Mouse (Mus musculus) midbrain, embryonic 15.5 days (tissue): ENCODE data around the gene Slc12a4. TPM values are rescaled to one million over a fixed set of nuclear protein-coding genes. Genes with fewer than 3 reads are reported as not detected.

ENCODE experiments used
- ATAC-seq: fragments of 200-750 bp; cut with Nextera tagmentation; replicated peaks from 2 replicates; pipeline ENCODE4 v1.8.0; 2017; ENCODE audit warnings: moderate TSS enrichment
- H3K27ac ChIP-seq: fragments of 300-500 bp; sonication (generic); 2 replicates; pipeline ENCODE4 v1.5.1; 2015; ENCODE audit warnings: mild to moderate bottlenecking, inconsistent platforms
- H3K27me3 ChIP-seq: fragments of 300-500 bp; sonication (generic); replicated peaks from 2 replicates; pipeline ENCODE4 v1.6.1; 2015; ENCODE audit warnings: inconsistent platforms
- H3K36me3 ChIP-seq: fragments of 300-500 bp; sonication (generic); replicated peaks from 2 replicates; pipeline ENCODE4 v1.6.1; 2015; ENCODE audit warnings: inconsistent platforms
- H3K4me1 ChIP-seq: fragments of 300-500 bp; sonication (generic); 2 replicates; pipeline ENCODE4 v1.6.1; 2015; ENCODE audit warnings: inconsistent platforms
- H3K4me2 ChIP-seq: fragments of 300-500 bp; sonication (generic); 2 replicates; pipeline ENCODE4 v1.6.1; 2015; ENCODE audit warnings: inconsistent platforms, mild to moderate bottlenecking, moderate library complexity
- H3K4me3 ChIP-seq: fragments of 300-500 bp; sonication (generic); 2 replicates; pipeline ENCODE4 v1.5.1; 2015; ENCODE audit warnings: mild to moderate bottlenecking, inconsistent platforms
- H3K9ac ChIP-seq: fragments of 300-500 bp; sonication (generic); 2 replicates; pipeline ENCODE4 v1.6.1; 2015; ENCODE audit warnings: mild to moderate bottlenecking, inconsistent platforms
- H3K9me3 ChIP-seq: fragments of 300-500 bp; sonication (generic); 2 replicates; pipeline ENCODE4 v1.6.1; 2016; ENCODE audit warnings: inconsistent platforms
- WGBS: fragments of 180-500 bp; shearing (Covaris S2); methylation state at CpG from one replicate; pipeline ENCODE4 v1.1.7; 2015; ENCODE audit warnings: mixed read lengths; 5-methylcytosine and 5-hydroxymethylcytosine counted together
- polyA plus RNA-seq: library from polyadenylated mRNA; unstranded; fragments of >200 nt; fragmentation: Nextera tagmentation; extraction: Ambion mirVana; gene quantifications from 2 replicates; pipeline ENCODE4 v1.2.1, GENCODE M21; 2015

The Slc12a4 gene
- polyA plus RNA-seq, 1 experiment from 2014 or later = 7.5 TPM

DNA sequence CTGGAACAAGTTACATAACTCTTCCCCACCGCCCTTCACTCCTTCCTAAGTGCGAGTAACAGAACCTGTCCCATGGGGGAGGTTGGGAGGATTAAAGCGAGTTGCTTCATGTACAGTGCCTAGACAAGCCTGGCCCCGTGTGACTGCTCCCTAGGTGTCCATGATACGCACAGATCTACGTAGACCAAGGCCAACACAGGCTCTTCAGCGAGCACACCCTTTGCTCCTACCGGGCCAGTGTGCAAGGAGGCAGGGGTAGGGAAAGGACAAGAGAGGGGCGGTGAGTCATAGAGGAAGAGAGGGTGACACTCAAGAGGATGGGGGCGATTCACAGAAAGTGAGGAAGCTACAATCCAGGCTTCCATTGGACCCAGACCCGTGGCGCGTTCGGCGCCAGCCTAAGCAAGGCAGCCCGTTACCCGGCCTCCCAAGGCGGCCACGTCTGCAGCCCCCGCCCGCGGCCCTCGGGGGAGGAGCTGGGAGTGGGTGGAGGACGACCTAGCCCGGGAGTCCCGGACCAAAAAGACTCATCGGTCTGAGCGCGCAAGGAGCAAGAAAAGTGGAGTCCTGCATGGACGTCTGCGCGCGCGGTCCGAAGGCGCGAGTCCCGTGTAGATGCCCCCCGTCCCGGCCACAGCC is 512 bp downstream of the Slc12a4 start:
- WGBS = 3% methylated on average over 40 of the region's 40 CpGs
- Histone ChIP-seq H3K27me3 (peaks cover 30% of the 10 kb centered on the region), H3K9me3 (no peaks in the 10 kb centered on the region), H3K4me1 (peaks cover 7% of the 10 kb centered on the region), H3K36me3 (no peaks in the 10 kb centered on the region), H3K4me2 (peak overlapping the region; percentile 53), H3K4me3 (peak overlapping the region; percentile 41), H3K27ac (no peak overlapping the region), H3K9ac (peak overlapping the region; percentile 20; the same call in 1 of the 2 replicates)
- ATAC-seq = peak; percentile 67

DNA sequence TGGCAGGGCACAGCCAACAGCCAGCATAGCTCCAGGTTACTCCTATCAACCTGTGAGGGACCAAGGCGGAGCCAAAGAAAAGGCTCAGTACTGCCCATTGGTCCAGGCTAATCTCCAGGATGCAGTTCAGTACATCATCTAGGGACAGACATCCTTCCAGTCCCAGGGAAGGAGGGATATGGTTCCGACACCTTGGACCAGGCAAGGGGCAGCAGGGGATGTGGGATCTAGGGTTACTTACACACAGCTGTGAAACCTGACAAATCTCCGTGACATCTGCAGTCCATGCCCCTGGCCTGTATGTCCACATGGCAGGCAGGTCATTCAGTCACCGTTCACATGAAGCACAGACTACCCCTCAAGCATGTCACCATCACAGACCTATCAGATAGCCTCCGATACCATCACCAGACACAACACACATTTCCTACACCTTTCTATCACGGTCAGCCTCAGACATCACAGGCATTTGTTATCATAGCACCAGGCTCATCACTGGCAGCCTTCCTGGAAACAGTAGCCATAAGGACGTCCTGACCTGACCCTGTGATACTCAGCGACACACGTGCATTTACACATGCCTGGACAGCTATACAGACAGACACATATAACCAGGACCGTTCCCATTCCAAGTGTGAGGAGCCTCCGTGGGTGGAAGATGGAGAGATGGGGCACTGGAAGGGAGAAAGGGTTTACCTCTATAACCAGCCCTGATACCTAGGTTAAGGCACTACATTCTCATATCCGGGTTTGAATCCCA is 1.2 kb downstream of the Slc12a4 start:
- Histone ChIP-seq H3K4me2 (peak overlapping the region; percentile 53), H3K9me3 (no peaks in the 10 kb centered on the region), H3K4me3 (peak overlapping the region; percentile 41; the same call in 1 of the 2 replicates), H3K36me3 (no peaks in the 10 kb centered on the region), H3K27me3 (peaks cover 30% of the 10 kb centered on the region), H3K27ac (no peak overlapping the region), H3K4me1 (peaks cover 7% of the 10 kb centered on the region), H3K9ac (no peak overlapping the region)
- no peak for ATAC-seq
- 71% methylated on average over 12 of the region's 12 CpGs for WGBS

DNA sequence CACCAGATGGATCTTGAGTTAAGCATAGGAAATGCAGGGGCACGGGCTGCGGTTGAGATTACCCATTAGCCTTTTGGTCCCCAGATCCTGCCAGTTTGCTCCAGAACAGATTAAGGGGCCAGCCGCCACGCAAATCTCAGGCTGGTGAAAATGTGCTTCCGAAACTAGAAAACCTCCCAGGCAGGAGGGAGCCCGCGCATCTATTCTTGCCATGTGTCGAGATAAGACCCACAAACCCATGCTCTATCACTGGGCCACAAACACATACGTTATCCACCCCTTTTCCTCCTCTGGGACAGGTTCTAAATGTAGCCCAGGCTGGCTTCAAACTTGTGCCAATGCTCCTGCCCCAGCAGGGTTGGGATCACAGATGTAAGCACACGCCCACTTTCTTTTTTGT is 4.4 kb downstream of the Slc12a4 start:
- Histone ChIP-seq H3K27me3 (peaks cover 19% of the 10 kb centered on the region), H3K9me3 (no peaks in the 10 kb centered on the region), H3K4me2 (no peak overlapping the region), H3K27ac (no peak overlapping the region), H3K4me3 (no peak overlapping the region), H3K9ac (no peak overlapping the region), H3K36me3 (no peaks in the 10 kb centered on the region), H3K4me1 (peaks cover 7% of the 10 kb centered on the region)
- ATAC-seq = no peak
- 79% methylated on average over 10 of the region's 10 CpGs for WGBS

DNA sequence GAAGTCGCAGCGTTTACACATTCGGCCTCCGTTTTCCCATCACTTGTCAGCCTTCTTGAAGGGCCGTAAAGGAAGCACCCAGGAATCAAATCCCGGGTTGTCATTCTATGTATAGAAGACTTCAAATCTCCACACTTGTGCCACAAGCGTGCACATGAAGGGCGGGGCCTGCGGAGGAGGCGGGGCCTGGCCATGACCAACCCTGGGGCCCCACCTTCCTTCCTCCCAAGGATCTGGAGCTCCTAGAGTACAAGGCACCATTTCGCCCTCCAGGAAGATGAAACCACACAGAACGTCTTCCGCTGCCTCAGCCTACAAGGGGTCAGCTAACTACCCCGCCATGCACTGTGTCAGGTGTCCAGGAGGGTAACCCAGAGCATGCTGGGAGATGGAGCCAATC is 4.8 kb downstream of the Slc12a4 start:
- Histone ChIP-seq H3K4me3 (no peak overlapping the region), H3K9ac (no peak overlapping the region), H3K27ac (no peak overlapping the region), H3K4me2 (no peak overlapping the region), H3K27me3 (peaks cover 18% of the 10 kb centered on the region), H3K4me1 (peaks cover 7% of the 10 kb centered on the region), H3K36me3 (no peaks in the 10 kb centered on the region), H3K9me3 (no peaks in the 10 kb centered on the region)
- ATAC-seq = no peak
- WGBS = 76% methylated on average over 14 of the region's 14 CpGs

DNA sequence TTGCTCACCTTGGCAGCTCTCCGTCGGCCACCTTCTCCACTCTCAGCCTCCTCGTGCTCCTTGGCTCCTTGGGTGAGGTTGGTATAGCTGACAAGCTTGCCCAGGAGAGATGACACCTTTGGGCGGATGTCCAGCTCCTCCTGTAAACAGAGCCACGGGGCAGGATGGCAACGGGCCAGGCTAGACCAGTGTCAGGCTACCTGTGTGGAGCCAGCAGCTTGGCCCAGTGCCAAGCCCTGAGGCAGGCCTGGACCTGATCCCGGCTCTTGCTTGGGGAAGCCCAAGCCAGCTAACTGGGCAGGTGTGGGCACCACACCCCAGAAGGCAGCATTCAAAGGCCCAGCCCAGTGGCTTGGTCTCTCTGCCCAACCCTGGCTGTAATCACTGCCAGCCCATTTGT is 6.5 kb downstream of the Slc12a4 start:
- Histone ChIP-seq H3K36me3 (no peaks in the 10 kb centered on the region), H3K4me2 (no peak overlapping the region), H3K9ac (no peak overlapping the region), H3K27me3 (0 out of 2 replicates have a peak, but pooled peaks cover under 1% of the 10 kb centered on the region), H3K27ac (no peak overlapping the region), H3K4me1 (no peaks in the 10 kb centered on the region), H3K4me3 (no peak overlapping the region), H3K9me3 (no peaks in the 10 kb centered on the region)
- ATAC-seq = no peak
- WGBS = 86% methylated on average over 7 of the region's 7 CpGs

DNA sequence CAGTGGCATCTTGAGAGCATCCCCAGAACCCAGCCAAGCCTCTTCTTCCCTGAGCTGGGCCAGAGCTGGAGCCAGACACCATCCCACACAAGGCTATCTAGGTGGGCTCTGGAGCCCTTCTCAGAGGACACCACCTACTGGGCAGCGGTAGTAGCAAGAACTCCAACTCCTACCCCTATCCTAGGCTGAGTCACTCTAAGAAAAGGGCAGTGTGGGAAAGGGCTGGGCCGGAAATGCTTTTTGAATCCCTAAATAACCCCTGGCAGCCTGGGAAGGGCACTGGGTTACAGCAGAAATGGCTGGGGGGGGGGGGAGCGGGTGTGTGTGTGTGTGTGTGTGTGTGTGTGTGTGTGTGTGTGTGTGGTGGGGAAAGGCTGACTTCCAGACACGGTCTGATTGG is 8.1 kb downstream of the Slc12a4 start:
- Histone ChIP-seq H3K9ac (no peak overlapping the region), H3K4me1 (no peaks in the 10 kb centered on the region), H3K4me2 (no peak overlapping the region), H3K27me3 (no peaks in the 10 kb centered on the region), H3K9me3 (no peaks in the 10 kb centered on the region), H3K36me3 (no peaks in the 10 kb centered on the region), H3K27ac (no peak overlapping the region), H3K4me3 (no peak overlapping the region)
- ATAC-seq = no peak
- 64% methylated on average over 4 of the region's 4 CpGs for WGBS

DNA sequence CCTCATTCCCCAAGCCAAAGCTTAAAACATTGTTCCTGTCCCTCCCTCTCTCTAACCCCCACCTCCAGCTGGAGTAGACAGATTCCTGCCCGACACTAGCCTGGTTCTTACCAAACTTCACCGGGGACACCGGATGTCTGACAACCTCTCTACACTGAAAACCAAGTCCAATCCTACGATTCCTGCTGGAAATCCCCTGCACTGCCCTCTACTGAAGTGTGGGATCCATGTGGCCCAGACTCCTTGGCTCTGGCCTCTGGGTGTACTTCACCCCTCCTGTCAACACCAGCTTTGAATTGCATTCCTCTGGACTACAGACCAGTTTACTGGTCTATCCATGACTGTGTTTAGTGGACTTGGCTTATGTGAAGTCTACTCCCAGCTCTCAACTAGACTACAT is 9.3 kb downstream of the Slc12a4 start:
- H3K9ac ChIP-seq = no peak overlapping the region
- no peak for ATAC-seq
- no peak overlapping the region for H3K27ac ChIP-seq
- H3K36me3 ChIP-seq = no peaks in the 10 kb centered on the region
- H3K9me3 ChIP-seq = no peaks in the 10 kb centered on the region
- WGBS = 89% methylated on average over 4 of the region's 4 CpGs
- H3K4me3 ChIP-seq = no peak overlapping the region
- no peak overlapping the region for H3K4me2 ChIP-seq
- no peaks in the 10 kb centered on the region for H3K27me3 ChIP-seq
- H3K4me1 ChIP-seq = no peaks in the 10 kb centered on the region

DNA sequence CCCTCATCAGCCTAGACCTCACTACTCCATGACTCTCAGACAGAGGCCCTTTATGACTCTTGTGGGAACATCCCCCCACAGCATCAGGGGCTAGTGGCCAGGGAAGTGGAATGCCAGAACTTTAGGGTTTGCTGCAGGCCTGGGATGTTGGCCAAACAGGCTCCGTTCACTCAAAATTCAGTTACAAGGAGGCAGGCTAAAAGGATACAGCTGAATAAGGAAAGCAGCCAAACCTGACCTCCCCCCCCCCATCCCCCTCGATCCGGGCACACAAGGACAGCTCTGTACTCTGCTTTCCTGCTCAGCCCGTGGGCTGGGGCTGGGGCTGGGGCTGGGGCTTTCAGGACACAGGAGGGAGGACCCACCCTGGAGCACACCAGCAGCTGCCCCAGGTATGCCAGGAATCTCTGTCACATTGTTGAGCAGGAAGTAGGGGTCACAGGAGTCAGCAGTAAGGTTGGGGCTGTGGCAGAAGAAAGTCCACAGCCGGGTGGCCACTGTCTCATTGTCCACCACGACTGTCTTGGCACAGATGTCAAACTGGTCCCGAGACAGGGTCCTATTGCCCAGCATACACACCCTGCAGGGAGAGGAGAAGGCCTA is 14.7 kb downstream of the Slc12a4 start:
- 61% methylated on average over 7 of the region's 7 CpGs for WGBS
- no peaks in the 10 kb centered on the region for H3K9me3 ChIP-seq
- no peak overlapping the region for H3K4me3 ChIP-seq
- no peak overlapping the region for H3K4me2 ChIP-seq
- no peaks in the 10 kb centered on the region for H3K27me3 ChIP-seq
- H3K36me3 ChIP-seq = no peaks in the 10 kb centered on the region
- no peak overlapping the region for H3K9ac ChIP-seq
- peak overlapping the region; percentile 48; the same call in 1 of the 2 replicates for H3K27ac ChIP-seq
- peak; percentile 78 for ATAC-seq
- peaks cover 7% of the 10 kb centered on the region; the same call in 1 of the 2 replicates for H3K4me1 ChIP-seq

DNA sequence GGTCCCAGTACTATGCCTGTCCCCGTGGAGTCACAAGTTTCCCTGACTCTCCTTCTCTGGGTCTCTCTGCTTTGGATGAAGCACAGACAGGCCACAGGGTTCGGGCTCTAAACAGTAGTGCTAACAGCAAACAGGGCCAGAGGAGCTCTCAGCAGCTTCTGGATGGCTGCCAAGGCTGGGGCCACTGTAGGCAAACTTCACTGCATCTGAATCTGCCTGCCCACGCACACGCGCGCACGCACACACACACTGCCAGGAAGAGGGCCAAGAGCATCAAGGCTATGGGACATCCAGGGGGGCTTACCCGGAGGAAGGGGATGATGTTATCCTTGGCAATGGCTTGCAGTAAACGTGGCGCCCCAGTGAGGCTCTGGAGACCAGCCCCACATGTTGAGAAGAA is 16.5 kb downstream of the Slc12a4 start:
- H3K4me2 ChIP-seq = no peak overlapping the region
- no peaks in the 10 kb centered on the region for H3K9me3 ChIP-seq
- 0 out of 2 replicates have a peak overlapping the region, but pooled peaks have one; percentile 4 for H3K27ac ChIP-seq
- H3K36me3 ChIP-seq = no peaks in the 10 kb centered on the region
- no peaks in the 10 kb centered on the region for H3K27me3 ChIP-seq
- no peak for ATAC-seq
- H3K4me1 ChIP-seq = peaks cover 7% of the 10 kb centered on the region; the same call in 1 of the 2 replicates
- 76% methylated on average over 10 of the region's 10 CpGs for WGBS
- H3K9ac ChIP-seq = no peak overlapping the region
- H3K4me3 ChIP-seq = no peak overlapping the region

DNA sequence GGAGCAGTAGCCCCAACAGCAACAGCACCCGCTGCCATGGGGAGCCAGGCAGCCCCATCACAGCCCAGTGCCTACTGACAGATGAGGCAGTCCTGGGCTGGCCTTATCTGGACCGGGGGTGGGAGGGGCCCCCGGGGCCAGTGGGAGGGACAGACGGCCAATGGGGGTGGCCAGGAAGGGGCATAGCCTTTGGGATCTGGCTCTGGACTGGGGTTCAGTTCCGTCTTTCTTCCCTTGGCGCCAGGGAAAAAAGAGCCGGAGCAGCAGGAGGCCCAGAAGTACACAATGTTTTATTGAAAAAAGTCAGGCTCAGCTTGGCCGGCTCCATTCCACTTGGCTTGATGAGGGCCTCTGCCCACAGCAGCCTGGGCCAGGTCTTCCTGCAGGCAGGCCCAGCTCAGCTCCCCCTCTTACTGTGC is 22.6 kb downstream of the Slc12a4 start, which contains the start of gene Lcat:
Gene Lcat (minus strand): TSS at position 62 of the 419 bp plus-strand sequence.
- 63% methylated on average over 7 of the region's 8 CpGs for WGBS
- ATAC-seq = no peak
- H3K27me3 ChIP-seq = no peaks in the 10 kb centered on the region

DNA sequence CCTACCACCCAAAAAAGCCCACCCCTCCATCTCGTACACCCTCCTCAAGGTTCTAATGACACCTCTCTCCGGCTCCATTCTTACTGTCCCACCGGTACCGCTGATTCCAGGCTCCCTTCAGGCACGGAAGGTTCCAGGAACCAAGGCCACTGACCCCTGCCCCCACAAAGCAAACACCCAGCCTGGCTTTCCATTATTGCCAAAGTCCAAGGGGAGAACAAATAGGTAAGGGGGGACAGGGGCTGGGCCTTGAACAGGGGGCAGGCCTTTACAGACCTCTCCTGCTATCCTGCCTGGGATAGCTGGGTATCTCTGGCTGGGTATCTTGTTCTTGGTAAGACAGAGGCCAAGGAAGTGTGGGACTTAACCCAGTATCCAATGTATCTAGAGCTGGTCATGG is 23.4 kb downstream of the Slc12a4 start:
- no peak overlapping the region for H3K9ac ChIP-seq
- no peak overlapping the region for H3K4me2 ChIP-seq
- no peaks in the 10 kb centered on the region for H3K27me3 ChIP-seq
- no peaks in the 10 kb centered on the region for H3K36me3 ChIP-seq
- H3K27ac ChIP-seq = no peak overlapping the region
- WGBS = 95% methylated on average over 5 of the region's 5 CpGs
- H3K4me1 ChIP-seq = peaks cover 8% of the 10 kb centered on the region
- no peak for ATAC-seq
- no peak overlapping the region for H3K4me3 ChIP-seq
- no peaks in the 10 kb centered on the region for H3K9me3 ChIP-seq

More for the DNA sequence above, 22.6 kb downstream of the Slc12a4 start, which contains the start of gene Lcat:
- Histone ChIP-seq H3K36me3 (no peaks in the 10 kb centered on the region), H3K4me2 (no peak within 1 kb of the TSS), H3K9ac (no peak within 1 kb of the TSS), H3K9me3 (no peaks in the 10 kb centered on the region), H3K27ac (no peak within 1 kb of the TSS), H3K4me1 (peaks cover 3% of the 10 kb centered on the region), H3K4me3 (no peak within 1 kb of the TSS)

DNA sequence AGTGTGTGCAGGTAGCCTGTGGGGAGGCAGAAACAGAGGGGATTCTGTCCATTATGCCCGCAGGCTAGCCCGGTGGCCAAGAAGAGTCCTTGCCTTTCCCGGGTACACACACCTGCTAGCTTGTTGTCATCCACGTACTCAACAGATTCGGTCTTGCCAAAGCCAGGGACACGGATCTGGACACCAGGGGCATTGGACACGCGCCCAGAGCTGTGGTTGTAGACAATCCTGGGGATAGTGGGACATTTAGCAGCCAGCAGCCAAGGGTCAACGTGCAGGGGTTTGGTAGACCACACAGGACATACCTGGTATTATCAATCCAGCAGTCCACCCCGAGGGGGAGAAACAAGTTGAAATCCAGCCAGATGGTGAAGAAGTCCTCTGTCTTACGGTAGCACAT is 23.9 kb downstream of the Slc12a4 start:
- WGBS = 92% methylated on average over 11 of the region's 11 CpGs

More for the DNA sequence above, 23.9 kb downstream of the Slc12a4 start:
- no peak overlapping the region for H3K4me3 ChIP-seq
- H3K4me1 ChIP-seq = peaks cover 8% of the 10 kb centered on the region
- H3K4me2 ChIP-seq = no peak overlapping the region
- H3K9ac ChIP-seq = no peak overlapping the region
- no peak for ATAC-seq
- no peaks in the 10 kb centered on the region for H3K27me3 ChIP-seq
- no peaks in the 10 kb centered on the region for H3K36me3 ChIP-seq
- H3K27ac ChIP-seq = no peak overlapping the region
- no peaks in the 10 kb centered on the region for H3K9me3 ChIP-seq
